Mouse (Mus musculus): ENCODE results near the gene Prr29.

- TF ChIP-seq CTCF (IDR thresholded peaks at IDR 0.05) (no peak), POLR2A (IDR thresholded peaks at IDR 0.05; ENCODE audit: insufficient read depth, low read depth, low read length) (no peak), EP300 (IDR thresholded peaks at IDR 0.05; ENCODE audit: insufficient read depth, low read depth, low read length) (no peak)
Observed at GRCm38 (mm10) chr11:106355382-106356128, 9.7 kb upstream of the Prr29 start.
